Mouse (Mus musculus) stomach, postnatal 0 days (tissue): ENCODE measurements at regions not wholly inside any gene's neighbourhood (a gene's known extent, or its start where the extent isn't known, plus 50 kb on each side); places are given as distances from the start of the nearest gene placed in this dataset.

Experiments used
- ATAC-seq: fragments of 200-750 bp; cut with Nextera tagmentation; 2 replicates; pipeline ENCODE4 v1.8.0; 2017; ENCODE audit not compliant: low FRiP score, low TSS enrichment
- DNase-seq: peaks from one replicate; pipeline ENCODE4 v3.0.0-alpha.2; 2016; ENCODE audit warnings: low spot score
- H3K27ac ChIP-seq: fragments of 300-500 bp; sonication (generic); replicated peaks from 2 replicates; pipeline ENCODE4 v1.5.1; 2014; ENCODE audit warnings: mild to moderate bottlenecking, control low read depth
- H3K27me3 ChIP-seq: fragments of 300-500 bp; sonication (generic); 2 replicates; pipeline ENCODE4 v1.6.1; 2014; ENCODE audit warnings: low read length; ENCODE audit not compliant: control insufficient read depth, insufficient read depth
- H3K36me3 ChIP-seq: fragments of 300-500 bp; sonication (generic); 2 replicates; pipeline ENCODE4 v1.6.1; 2014; ENCODE audit warnings: low read length, mixed read lengths; ENCODE audit not compliant: control insufficient read depth, insufficient read depth
- H3K4me1 ChIP-seq: fragments of 300-500 bp; sonication (generic); replicated peaks from 2 replicates; pipeline ENCODE4 v1.6.1; 2014; ENCODE audit warnings: antibody characterized with exemption; ENCODE audit not compliant: control insufficient read depth, insufficient read depth
- H3K4me2 ChIP-seq: fragments of 300-500 bp; sonication (generic); replicated peaks from 2 replicates; pipeline ENCODE4 v1.6.1; 2014; ENCODE audit warnings: low read depth, mild to moderate bottlenecking, control low read depth, moderate library complexity
- H3K4me3 ChIP-seq: fragments of 300-500 bp; sonication (generic); 2 replicates; pipeline ENCODE4 v1.5.1; 2014; ENCODE audit warnings: low read depth, low read length, control low read depth
- H3K9ac ChIP-seq: fragments of 300-500 bp; sonication (generic); 2 replicates; pipeline ENCODE4 v1.6.1; 2014; ENCODE audit warnings: mild to moderate bottlenecking, low read length, control low read depth, mixed read lengths
- H3K9me3 ChIP-seq: fragments of 300-500 bp; sonication (generic); 2 replicates; pipeline ENCODE4 v1.6.1; 2016; ENCODE audit warnings: low read length; ENCODE audit not compliant: control insufficient read depth
- CTCF ChIP-seq: IDR thresholded peaks from 2 replicates; pipeline ENCODE4 v1.5.1; 2016; ENCODE audit warnings: antibody characterized with exemption, low read depth, mild to moderate bottlenecking, moderate library complexity
- EP300 ChIP-seq: optimal IDR thresholded peaks from 2 replicates; pipeline ENCODE3; 2016; ENCODE audit warnings: antibody characterized with exemption
- WGBS: fragments of 180-500 bp; shearing (Covaris S2); extraction: QIAGEN DNeasy Blood & Tissue Kit; methylation state at CpG from one replicate; pipeline ENCODE4 v1.1.7; 2014; 5-methylcytosine and 5-hydroxymethylcytosine counted together

DNA sequence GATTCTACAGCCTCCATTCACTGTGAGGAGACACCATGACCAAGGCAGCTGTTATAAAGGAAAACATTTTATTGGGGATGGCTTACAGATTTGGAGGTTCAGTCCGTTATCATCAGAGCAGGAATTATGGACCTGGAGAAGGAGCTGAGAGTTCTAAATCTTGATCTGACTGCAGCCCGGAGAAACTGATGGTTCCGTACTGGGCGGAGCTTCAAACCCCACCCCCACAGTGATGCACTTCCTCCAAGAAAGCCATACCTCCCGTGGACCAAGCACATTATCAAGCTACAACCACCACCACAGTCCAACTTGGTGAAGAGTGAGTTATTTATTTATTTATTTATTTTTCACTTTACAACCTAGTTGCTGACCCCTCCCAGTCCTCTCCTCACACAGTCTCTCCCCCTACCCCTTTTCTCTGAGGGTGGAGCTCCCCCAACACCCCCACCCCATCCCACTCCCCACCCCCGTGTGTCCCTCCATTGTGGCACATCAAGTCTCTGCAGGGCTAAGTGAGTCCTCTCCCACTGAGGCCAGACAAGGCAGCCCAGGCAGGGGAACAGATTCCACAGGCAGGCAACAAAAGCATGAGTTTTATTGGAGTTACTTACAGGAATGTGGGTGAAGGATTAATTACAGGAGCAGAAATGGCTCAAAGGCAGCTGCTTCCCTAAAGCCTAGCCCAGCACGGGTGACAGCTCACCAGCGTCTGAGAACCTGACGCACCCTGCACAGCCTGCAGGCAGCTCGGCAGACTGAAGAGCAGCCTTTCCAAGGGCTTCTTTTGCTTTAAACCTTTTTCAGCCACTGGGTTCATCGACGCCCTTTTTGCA lies 67.8 kb upstream of the Enpep start:
- Histone ChIP-seq H3K9me3 (no peaks in the 10 kb centered on the region), H3K4me1 (no peaks in the 10 kb centered on the region), H3K27me3 (no peaks in the 10 kb centered on the region), H3K4me3 (no peak overlapping the region), H3K36me3 (no peaks in the 10 kb centered on the region), H3K9ac (no peak overlapping the region), H3K27ac (no peak overlapping the region), H3K4me2 (no peak overlapping the region)
- no peak for DNase-seq
- TF ChIP-seq CTCF (no peak), EP300 (no peak)
- ATAC-seq, result no peak
- 82% methylated on average over 12 of the region's 12 CpGs for WGBS

DNA sequence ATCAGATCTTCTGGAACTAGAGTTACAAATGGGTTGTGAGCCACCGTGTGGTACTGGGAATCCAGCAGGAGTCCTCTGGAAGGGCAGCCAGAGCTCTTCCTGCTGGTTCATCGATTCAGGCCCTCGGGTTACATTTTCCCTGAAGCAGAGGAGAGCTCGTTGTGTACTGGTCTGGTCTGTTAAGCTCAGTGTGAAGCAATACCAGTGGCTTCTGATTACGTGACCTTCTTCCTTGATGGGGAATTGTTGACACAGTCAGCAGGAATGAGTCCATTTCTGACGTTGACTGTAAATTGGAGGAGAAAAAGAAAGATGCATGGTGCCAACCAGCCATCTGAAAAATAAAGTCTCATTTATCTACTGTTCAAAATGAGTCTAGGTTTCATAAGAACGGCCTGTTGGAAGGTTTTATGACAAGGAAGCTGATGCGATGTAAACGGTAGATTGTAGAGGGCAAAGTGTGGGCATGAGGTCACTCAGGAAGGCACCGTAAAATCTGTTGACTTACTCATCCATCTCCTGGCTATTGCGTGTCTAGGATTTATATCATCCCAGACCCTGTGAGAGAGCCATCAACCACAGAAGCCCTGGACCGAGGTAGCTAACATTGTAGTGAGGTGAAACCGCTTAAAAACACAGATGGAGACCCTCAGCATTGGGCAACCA lies 79.0 kb upstream of the Enpep start:
- Histone ChIP-seq H3K4me2 (no peak overlapping the region), H3K27me3 (no peaks in the 10 kb centered on the region)
- ATAC-seq, result no peak

DNA sequence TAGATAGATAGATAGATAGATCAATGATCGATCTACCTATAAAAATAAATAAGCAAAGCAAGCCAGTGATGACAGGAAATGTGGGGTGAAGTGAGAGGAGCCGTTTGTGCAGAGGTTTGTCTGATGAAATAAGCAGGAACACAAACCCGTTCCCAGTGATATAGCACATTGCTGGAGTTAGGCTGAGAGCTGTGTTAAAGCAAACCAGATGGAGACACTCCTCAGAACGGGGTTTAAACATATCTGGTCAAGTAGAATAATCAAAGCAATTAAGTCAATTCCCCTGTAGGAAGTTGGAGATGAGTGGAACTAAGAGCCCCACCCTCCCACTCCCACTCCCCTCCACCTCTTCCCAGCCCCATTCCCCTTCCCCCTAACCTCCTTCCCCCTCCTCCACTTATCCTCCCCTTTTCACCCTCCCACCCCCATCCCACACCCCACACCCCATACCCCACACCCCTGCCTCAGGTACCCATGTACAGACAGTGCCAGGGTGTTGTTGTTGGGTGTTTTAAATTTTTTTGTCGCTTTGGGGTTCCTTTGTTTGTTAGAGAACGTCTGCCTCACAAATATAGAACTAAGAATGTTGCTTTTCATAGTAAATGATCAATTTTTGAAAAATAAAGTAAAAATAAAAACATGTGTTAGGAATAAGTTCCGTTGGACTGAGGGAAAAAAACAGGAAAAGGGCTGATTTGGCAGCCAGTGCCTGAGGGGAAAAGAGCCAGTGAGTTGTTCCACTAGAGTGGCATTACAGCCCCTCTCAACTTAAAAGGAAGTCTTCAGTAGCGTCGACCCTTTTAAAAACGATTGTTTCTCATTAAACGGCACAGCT lies 79.8 kb upstream of the Enpep start:
- H3K4me2 ChIP-seq, result no peak overlapping the region
- H3K4me1 ChIP-seq, result no peaks in the 10 kb centered on the region
- DNase-seq, result no peak
- H3K27ac ChIP-seq, result no peak overlapping the region
- H3K27me3 ChIP-seq, result no peaks in the 10 kb centered on the region
- TF ChIP-seq CTCF (no peak), EP300 (no peak)
- no peaks in the 10 kb centered on the region for H3K36me3 ChIP-seq
- no peak for ATAC-seq
- no peak overlapping the region for H3K9ac ChIP-seq
- no peak overlapping the region for H3K4me3 ChIP-seq
- 67% methylated on average over 11 of the region's 11 CpGs for WGBS
- H3K9me3 ChIP-seq, result no peaks in the 10 kb centered on the region

More for the DNA sequence above, 79.0 kb upstream of the Enpep start:
- no peak overlapping the region for H3K27ac ChIP-seq
- no peaks in the 10 kb centered on the region for H3K36me3 ChIP-seq
- TF ChIP-seq CTCF (no peak), EP300 (no peak)
- H3K9ac ChIP-seq, result no peak overlapping the region
- 86% methylated on average over 13 of the region's 13 CpGs for WGBS
- no peaks in the 10 kb centered on the region for H3K4me1 ChIP-seq
- no peak overlapping the region for H3K4me3 ChIP-seq
- no peak for DNase-seq
- no peaks in the 10 kb centered on the region for H3K9me3 ChIP-seq

DNA sequence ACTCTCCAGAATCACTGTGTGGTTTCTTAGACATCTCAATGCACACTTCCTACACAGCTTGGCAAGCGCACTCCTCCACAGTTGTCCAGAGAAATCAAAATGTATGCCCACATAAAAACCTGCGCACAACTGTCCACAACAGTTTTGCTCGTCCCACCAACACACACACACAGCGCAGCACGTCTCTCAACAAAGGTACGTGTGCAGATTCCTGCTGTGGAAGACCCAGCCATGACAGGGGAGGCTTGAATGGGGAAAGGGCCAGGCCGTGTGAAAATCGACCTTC lies 80.4 kb upstream of the Enpep start:
- H3K4me2 ChIP-seq, result no peak overlapping the region
- H3K4me1 ChIP-seq, result no peaks in the 10 kb centered on the region
- H3K27me3 ChIP-seq, result no peaks in the 10 kb centered on the region
- no peak overlapping the region for H3K4me3 ChIP-seq
- ATAC-seq (no peak), DNase-seq (no peak)
- 89% methylated on average over 8 of the region's 8 CpGs for WGBS
- H3K9ac ChIP-seq, result no peak overlapping the region
- no peaks in the 10 kb centered on the region for H3K36me3 ChIP-seq
- no peak overlapping the region for H3K27ac ChIP-seq
- H3K9me3 ChIP-seq, result no peaks in the 10 kb centered on the region
- TF ChIP-seq CTCF, result no peak
- no peak for TF ChIP-seq EP300

DNA sequence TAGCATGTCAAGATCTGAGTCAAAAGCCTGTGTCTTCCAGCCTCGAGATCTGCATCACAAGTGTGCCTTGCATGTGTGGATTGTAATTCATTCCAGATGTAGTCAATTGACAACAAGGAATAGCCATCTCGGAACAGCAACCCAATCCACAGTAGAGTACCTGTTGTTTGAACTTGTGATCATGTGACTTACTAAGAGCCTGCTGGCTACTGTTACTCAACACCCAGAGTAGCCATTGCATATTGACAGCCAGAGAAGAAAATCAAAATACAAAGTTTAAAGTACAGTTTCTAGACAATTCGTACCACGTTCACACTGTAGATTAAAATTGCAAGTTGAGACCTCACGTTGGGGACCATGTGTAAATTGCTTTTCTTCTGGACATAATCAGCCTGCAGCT lies 83.1 kb upstream of the Enpep start:
- DNase-seq, result no peak
- H3K27me3 ChIP-seq, result no peaks in the 10 kb centered on the region
- no peak overlapping the region for H3K9ac ChIP-seq
- H3K27ac ChIP-seq, result no peak overlapping the region
- no peak overlapping the region for H3K4me3 ChIP-seq
- H3K4me2 ChIP-seq, result no peak overlapping the region
- WGBS, result 86% methylated on average over 5 of the region's 5 CpGs
- TF ChIP-seq CTCF (no peak), EP300 (no peak)
- H3K36me3 ChIP-seq, result no peaks in the 10 kb centered on the region
- H3K9me3 ChIP-seq, result no peaks in the 10 kb centered on the region
- ATAC-seq, result no peak
- H3K4me1 ChIP-seq, result no peaks in the 10 kb centered on the region

DNA sequence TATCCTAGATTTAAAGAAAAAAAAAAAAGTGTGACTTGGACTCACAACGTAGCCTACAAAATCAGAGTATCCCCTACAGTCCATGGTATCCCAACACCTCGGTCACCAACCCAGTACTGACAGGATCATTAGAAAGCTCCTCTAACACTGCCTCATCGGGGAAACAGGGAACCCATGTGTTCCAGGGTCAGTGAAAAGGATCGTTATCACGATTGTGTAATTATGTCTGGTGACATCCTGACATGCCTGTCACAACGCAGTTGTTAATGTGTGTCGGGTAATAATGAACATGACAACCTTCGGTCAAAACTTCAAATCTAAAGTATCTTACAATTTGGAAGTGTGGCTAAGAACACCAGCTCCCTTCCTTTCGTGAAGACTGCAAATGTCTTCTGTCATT lies 83.8 kb upstream of the Enpep start:
- H3K36me3 ChIP-seq, result no peaks in the 10 kb centered on the region
- no peak for ATAC-seq
- no peak overlapping the region for H3K27ac ChIP-seq
- H3K9ac ChIP-seq, result no peak overlapping the region
- TF ChIP-seq CTCF, result no peak
- no peak overlapping the region for H3K4me2 ChIP-seq
- DNase-seq, result no peak
- H3K27me3 ChIP-seq, result no peaks in the 10 kb centered on the region
- 92% methylated on average over 9 of the region's 9 CpGs for WGBS
- no peaks in the 10 kb centered on the region for H3K9me3 ChIP-seq
- no peak overlapping the region for H3K4me3 ChIP-seq
- H3K4me1 ChIP-seq, result no peaks in the 10 kb centered on the region
